Mouse (Mus musculus): ENCODE measurements around the gene Rtf1. TPM values are rescaled to one million over a fixed set of nuclear protein-coding genes. Genes with fewer than 3 reads are reported as not detected.
A peak's percentile ranks its signal among the peaks of the same experiment; 100 is the strongest.
"Not testable (repeated sequence)": the region's sequence is repeated elsewhere in the genome, so short reads cannot be mapped to it uniquely, and the experiment has no call there.

Gene Rtf1
- polyA plus RNA-seq, 1 experiment = 11.6 TPM

DNA sequence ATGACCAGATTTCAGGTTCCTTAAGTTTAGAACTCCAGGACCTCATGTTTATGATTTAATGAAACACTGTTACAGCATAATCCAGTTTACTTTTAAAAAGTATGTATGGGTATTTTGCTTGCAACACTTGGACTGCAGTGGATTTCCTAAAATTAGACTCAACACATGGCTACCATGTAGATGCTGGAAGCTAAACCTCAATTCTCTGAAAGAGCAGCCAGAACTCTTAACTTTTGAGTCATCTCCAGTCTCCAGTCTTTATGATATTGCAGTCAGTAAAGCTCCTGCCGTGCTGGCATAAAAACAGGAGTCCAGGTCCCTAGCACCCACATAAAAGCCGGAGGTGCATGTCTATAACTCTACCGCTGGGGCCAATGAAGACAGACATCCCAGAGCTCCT lies 25.1 kb downstream of the Rtf1 start:
- Histone ChIP-seq H3K4me3 (ENCODE audit: insufficient read depth, low read depth, low read length) (no peak overlapping the region), H3K27ac (replicated peaks; ENCODE audit: low read depth, low read length) (no peak overlapping the region), H3K4me1 (ENCODE audit: control insufficient read depth, insufficient read depth, insufficient read length, low read length) (no peaks in the 10 kb centered on the region)

DNA sequence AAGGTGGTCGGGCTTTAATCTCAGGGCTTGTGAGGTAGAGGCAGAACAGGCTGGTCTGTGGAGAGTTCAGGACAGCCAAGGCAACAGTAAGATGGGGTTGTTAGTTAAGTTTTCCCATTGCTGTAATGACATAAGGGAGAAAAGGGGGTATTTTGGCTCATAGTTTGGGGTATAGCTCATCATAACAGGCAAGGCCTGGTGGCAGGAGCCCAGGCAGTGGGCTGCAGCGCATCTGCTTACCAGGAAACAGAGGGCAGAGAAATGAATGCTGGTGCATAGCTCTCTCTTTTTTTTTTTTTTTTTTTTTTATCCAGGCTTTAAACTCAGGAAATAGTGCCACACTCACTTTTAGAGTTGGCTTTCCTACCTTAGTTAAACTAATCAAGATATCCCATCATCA lies 28.3 kb downstream of the Rtf1 start:
- H3K4me3 ChIP-seq (ENCODE audit: insufficient read depth, low read depth, low read length) = no peak overlapping the region

DNA sequence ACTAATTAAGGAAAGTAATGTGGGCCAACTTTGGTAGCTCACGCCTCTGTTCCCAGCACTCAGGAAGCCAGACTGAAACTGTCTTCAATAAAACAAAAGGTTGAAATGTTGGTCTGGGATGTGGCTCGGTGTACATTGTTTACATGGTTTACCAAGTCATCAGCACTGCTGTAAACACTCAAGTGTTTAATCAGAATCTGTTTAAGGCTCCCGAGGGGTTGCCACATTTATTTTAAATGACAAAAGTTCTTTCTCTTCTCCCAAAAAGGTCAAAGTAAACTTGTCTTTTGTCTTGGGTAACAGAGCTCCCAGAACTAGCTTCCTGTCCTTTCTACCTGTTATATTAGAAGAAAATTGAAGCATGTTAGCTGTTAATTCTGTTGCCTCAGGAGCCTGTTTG lies 32.8 kb downstream of the Rtf1 start:
- no peak overlapping the region for H3K4me3 ChIP-seq (ENCODE audit: insufficient read depth, low read depth, low read length)
- H3K4me1 ChIP-seq (ENCODE audit: control insufficient read depth, insufficient read depth, insufficient read length, low read length) = no peaks in the 10 kb centered on the region
- H3K27ac ChIP-seq (replicated peaks; ENCODE audit: low read depth, low read length) = no peak overlapping the region

More for the DNA sequence above, 28.3 kb downstream of the Rtf1 start:
- Histone ChIP-seq H3K4me1 (ENCODE audit: control insufficient read depth, insufficient read depth, insufficient read length, low read length) (no peaks in the 10 kb centered on the region), H3K27ac (replicated peaks; ENCODE audit: low read depth, low read length) (no peak overlapping the region)

DNA sequence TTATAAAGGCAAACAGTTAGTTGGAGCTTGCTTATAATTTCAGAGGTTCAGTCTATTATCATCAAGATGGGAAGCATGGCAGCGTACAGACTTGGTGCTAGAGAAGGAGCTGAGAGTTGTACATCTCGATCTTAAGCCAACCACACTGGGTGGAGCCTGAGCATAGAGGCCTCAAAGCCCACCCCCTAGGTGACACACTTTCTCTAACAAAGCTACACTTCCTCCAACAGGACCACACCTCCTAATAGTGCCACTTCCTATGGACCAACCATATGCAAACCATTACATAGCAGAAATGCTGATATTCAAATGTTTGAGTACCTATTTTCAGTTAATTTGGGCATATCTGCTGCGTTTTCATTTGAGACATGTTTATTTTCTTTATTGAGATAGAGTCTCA lies 35.1 kb downstream of the Rtf1 start:
- no peaks in the 10 kb centered on the region for H3K4me1 ChIP-seq (ENCODE audit: control insufficient read depth, insufficient read depth, insufficient read length, low read length)

DNA sequence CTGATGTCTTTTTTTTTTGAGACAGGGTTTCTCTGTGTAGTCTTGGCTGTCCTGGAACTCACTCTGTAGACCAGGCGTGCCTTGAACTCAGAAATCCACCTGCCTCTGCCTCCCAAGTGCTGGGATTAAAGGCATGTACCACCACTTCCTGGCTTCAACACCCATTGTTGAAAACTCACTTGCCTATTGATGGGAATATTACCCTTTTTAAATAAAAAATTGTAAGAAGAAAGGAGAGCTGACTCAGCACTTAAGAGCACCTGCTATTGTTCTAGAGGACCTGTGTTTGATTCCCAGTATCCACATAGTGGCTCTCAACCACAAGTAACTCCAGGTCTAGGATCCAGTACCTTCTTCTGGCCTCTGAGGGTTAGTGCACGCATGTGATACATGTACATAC lies 41.0 kb downstream of the Rtf1 start:
- not testable (repeated sequence) for H3K4me3 ChIP-seq (ENCODE audit: insufficient read depth, low read depth, low read length); H3K4me1 ChIP-seq (ENCODE audit: control insufficient read depth, insufficient read depth, insufficient read length, low read length); H3K27ac ChIP-seq (replicated peaks; ENCODE audit: low read depth, low read length)

More for the DNA sequence above, 35.1 kb downstream of the Rtf1 start:
- H3K27ac ChIP-seq (replicated peaks; ENCODE audit: low read depth, low read length) = no peak overlapping the region
- no peak overlapping the region for H3K4me3 ChIP-seq (ENCODE audit: insufficient read depth, low read depth, low read length)

DNA sequence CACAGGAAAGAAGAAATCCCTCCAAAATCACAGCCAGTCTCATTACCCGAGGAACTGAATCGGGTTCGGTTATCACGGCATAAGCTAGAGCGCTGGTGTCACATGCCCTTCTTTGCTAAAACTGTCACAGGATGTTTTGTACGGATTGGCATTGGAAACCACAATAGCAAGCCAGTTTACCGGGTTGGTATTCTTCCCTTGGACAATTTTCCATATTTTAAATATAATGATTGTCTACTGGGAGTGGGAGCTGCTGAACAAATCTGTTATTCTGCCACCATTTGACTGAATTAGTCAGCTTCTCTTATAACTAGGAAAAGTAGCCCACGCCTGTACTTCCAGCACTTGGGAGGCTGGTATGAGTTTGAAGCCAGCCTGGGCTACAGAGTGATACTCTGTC lies 46.2 kb downstream of the Rtf1 start:
- Histone ChIP-seq H3K4me1 (ENCODE audit: control insufficient read depth, insufficient read depth, insufficient read length, low read length) (no peaks in the 10 kb centered on the region), H3K27ac (replicated peaks; ENCODE audit: low read depth, low read length) (no peak overlapping the region), H3K4me3 (ENCODE audit: insufficient read depth, low read depth, low read length) (no peak overlapping the region)

DNA sequence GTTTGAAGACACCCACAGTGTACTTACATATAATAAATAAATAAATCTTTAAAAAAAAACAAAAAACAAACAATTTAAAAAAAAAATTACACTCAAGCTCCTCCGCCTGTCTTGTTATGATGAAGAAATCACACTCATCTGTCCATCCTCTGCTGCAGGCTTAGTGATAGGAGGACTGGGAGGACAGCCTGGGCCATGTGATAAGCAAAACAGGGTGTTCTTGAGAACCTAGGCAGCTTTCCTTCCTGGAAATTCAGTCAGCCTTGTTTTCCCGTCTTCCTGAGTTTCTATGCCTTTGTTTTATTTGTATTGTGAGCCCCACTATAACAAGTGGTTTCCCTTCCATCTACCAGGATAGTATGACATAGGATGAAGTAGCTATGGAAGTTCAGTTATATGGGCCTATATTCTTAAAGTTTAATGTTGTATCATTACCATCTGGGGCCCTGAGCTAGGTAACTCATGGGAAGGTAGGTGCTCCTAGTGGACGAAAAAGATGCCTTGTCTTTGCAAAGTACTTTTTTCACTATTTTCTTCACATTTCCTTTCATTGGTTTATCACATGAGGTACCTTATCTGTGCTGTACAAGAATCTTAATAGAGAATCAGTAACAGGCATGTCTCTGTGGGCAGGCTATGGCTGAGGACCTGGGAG lies 53.0 kb downstream of the Rtf1 start:
- no peak overlapping the region for H3K4me3 ChIP-seq (ENCODE audit: insufficient read depth, low read depth, low read length)
- H3K4me1 ChIP-seq (ENCODE audit: control insufficient read depth, insufficient read depth, insufficient read length, low read length) = no peaks in the 10 kb centered on the region
- H3K27ac ChIP-seq (replicated peaks; ENCODE audit: low read depth, low read length) = no peak overlapping the region

DNA sequence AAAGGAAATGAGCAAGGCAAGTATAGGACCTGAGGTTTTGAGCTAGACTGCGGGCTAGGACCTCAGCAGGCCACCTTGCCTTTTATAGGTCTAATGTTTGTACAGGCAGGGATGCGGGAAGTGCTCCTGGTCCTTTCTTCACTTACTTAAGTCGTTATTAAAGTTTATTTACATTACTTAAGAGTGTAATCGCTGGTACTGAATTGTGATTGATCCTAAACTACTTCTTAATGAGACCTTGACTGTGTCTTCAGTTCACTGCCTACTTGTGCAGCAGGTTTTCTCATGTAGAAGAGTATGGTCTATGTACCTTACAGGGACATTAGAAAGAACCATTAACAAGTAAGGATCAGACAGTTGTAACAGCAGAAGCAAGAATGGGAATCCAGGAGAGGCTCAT lies 55.9 kb downstream of the Rtf1 start:
- H3K27ac ChIP-seq (replicated peaks; ENCODE audit: low read depth, low read length) = no peak overlapping the region
- no peak overlapping the region for H3K4me3 ChIP-seq (ENCODE audit: insufficient read depth, low read depth, low read length)
- no peaks in the 10 kb centered on the region for H3K4me1 ChIP-seq (ENCODE audit: control insufficient read depth, insufficient read depth, insufficient read length, low read length)

DNA sequence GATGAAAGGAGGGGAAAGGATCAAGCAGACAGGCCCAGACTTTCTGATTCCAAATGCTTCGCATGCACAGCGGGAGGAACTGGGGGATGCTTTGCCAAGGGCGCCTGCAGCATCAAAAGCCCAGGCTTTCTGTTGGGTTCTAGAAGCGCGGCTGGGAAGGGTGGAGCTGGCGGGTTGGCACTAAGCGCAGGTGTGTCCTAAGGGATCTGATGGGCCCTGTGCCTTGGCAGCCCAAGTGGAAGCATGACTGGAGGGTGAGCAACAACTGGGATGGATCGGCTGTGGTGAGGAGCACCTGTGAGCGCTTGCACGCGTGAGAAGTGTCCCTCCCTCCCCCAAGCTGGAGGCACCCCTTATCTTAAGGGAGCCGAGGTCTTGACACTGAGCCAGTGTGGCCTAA lies 62.3 kb downstream of the Rtf1 start:
- Histone ChIP-seq H3K27ac (replicated peaks; ENCODE audit: low read depth, low read length) (no peak overlapping the region), H3K4me3 (ENCODE audit: insufficient read depth, low read depth, low read length) (no peak overlapping the region), H3K4me1 (ENCODE audit: control insufficient read depth, insufficient read depth, insufficient read length, low read length) (0 out of 2 replicates have a peak, but pooled peaks cover 6% of the 10 kb centered on the region)

DNA sequence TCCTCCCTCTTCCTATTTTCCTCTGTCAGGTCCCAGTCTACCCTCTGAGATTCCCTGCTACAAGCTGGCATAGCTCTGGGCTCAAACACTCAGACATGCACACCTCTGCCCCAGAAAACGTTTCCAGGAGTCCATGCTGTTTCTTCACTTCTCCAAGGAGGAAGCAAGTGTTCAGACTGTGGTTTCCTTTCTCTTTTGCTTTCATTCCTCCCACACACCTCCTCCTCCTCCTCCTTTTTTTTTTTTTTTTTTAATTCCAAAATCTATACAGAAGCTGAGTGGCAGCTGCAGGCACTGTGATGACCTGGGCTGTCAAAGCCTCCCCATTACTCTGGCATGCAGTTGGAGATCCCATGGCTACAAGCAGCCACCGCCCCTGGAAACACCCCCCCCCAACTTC lies 65.7 kb downstream of the Rtf1 start:
- 0 out of 2 replicates have a peak overlapping the region, but pooled peaks have one; percentile 2 for H3K4me3 ChIP-seq (ENCODE audit: insufficient read depth, low read depth, low read length)
- peaks cover 22% of the 10 kb centered on the region; the same call in 1 of the 2 replicates for H3K4me1 ChIP-seq (ENCODE audit: control insufficient read depth, insufficient read depth, insufficient read length, low read length)
- no peak overlapping the region for H3K27ac ChIP-seq (replicated peaks; ENCODE audit: low read depth, low read length)

DNA sequence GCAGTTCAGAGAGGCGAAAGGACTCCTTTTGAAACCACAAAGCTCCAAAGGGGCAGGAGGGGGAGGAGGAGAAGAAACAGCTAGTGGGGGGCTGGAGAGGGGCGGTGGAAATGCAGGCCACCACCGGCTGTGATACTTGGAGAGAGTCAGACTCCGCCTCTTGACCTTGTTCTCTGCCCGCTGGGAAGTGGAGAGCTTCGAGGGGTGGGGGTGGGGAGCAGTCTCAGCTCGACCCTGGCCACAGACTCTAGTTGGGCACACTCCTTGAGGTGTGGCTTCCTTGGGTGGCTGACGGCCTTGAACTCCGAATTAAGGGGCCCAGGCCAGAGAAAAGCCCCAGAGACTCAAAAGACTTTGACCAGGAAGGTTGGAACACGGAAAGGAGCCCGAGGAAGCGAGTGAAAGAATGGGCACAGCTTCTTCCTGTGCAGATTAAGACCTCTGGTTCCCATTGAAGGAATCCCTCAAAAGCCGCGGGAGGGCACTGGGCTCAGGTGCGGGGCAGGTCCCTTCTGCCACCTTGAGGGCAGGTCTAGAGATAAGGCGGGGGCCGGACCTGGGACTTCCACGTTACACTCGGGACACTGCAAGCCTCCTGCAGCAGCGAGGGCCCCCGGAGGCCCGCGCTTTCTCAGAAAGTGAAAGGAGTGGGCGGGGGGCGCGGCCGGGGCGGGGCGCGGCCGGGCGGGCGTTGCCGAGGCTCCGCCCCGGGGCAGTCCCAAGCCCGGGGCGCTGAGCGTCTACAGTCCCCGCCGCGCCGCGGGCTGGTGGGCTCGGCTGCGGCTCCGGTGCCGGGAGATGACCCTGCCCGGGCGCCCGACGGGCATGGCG lies 66.9 kb downstream of the Rtf1 start, which contains the start of gene Itpka:
Gene Itpka (plus strand): TSS at position 757 of the 831 bp plus-strand sequence.
- peak within 1 kb of the TSS; percentile 7; the same call in 1 of the 2 replicates for H3K27ac ChIP-seq (replicated peaks; ENCODE audit: low read depth, low read length)
- peak within 1 kb of the TSS; percentile 84 for H3K4me3 ChIP-seq (ENCODE audit: insufficient read depth, low read depth, low read length)
- peaks cover 22% of the 10 kb centered on the region; the same call in 1 of the 2 replicates for H3K4me1 ChIP-seq (ENCODE audit: control insufficient read depth, insufficient read depth, insufficient read length, low read length)

DNA sequence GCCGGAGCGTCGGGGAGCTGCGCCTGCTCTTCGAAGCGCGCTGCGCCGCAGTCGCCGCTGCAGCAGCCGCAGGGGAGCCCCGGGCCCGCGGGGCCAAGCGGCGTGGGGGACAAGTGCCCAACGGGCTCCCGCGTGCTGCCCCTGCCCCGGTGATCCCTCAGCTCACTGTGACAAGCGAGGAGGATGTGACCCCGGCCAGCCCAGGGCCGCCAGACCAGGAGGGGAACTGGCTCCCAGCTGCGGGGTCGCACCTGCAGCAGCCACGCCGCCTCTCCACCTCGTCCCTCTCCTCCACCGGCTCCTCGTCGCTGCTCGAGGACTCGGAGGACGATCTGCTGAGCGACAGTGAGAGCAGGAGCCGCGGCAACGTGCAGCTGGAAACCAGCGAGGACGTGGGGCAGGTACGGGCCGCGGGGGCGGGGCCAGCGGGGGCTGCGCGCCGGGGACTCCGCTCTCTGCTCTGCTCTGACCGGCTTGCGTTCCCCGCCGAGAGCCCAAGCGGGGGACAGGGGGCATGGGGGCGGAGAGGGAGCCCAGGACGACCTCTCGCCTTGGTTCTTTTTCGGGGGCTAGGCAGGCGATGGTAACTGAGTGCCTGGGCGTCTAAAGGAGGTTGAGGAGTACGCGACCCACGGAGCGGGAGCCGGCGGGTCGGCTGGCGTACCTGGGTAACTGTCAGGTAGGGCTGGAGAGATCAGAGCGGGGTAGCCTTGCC lies 67.8 kb downstream of the Rtf1 start:
- no peak overlapping the region for H3K27ac ChIP-seq (replicated peaks; ENCODE audit: low read depth, low read length)
- peaks cover 19% of the 10 kb centered on the region; the same call in 1 of the 2 replicates for H3K4me1 ChIP-seq (ENCODE audit: control insufficient read depth, insufficient read depth, insufficient read length, low read length)
- peak overlapping the region; percentile 76 for H3K4me3 ChIP-seq (ENCODE audit: insufficient read depth, low read depth, low read length)

DNA sequence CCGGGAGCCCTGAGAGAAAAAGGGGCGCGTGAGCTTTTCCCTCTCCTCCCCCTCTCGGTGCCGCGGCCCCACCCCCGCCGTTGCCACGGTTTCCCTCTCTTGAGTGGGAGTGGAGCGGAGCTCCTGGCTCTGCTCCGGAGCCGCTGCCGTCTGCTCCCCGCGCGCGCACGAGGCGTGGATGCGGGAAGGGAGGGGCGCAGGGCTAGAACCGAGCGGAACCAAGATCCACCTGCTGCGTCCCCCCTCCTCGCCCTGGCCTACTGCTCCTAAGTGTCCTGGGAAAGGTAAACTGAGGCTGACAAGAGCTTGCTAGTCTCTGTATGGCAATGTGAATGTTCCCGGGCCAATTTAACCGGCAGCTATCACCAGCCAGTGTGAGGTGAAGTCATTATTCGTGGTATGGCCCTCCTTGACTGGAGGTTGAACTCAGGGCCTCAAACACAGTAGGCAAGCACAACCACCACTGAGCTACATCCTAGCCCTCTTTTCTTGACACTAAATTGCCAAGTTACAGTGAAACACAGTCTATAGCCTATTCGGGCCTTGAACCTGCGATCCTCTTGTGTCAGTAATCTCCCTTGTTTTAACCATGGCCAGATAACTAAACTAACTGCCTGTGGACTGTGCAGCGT lies 68.4 kb downstream of the Rtf1 start:
- peaks cover 19% of the 10 kb centered on the region; the same call in 1 of the 2 replicates for H3K4me1 ChIP-seq (ENCODE audit: control insufficient read depth, insufficient read depth, insufficient read length, low read length)
- peak overlapping the region; percentile 76 for H3K4me3 ChIP-seq (ENCODE audit: insufficient read depth, low read depth, low read length)
- H3K27ac ChIP-seq (replicated peaks; ENCODE audit: low read depth, low read length) = no peak overlapping the region

DNA sequence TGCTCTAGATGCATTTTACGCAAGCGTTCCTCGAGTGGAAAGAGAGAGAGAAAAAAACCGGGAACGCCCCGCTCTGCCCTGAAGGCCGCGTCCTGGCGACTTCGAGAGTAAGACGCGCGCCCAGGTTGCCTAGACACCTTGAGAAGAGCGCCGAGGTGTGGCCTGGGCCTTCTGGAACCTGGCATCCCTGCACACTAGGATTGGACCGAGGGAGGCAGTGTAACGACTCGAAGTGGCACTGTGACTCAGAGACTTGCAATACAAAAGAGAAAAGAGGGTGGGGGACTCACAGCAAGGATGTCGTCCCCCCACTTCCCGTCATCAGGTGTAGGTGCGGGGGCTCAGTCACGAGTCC lies 68.9 kb downstream of the Rtf1 start:
- peaks cover 19% of the 10 kb centered on the region; the same call in 1 of the 2 replicates for H3K4me1 ChIP-seq (ENCODE audit: control insufficient read depth, insufficient read depth, insufficient read length, low read length)
- H3K27ac ChIP-seq (replicated peaks; ENCODE audit: low read depth, low read length) = no peak overlapping the region
- peak overlapping the region; percentile 76 for H3K4me3 ChIP-seq (ENCODE audit: insufficient read depth, low read depth, low read length)

All from brown adipose tissue, adult 24 weeks (tissue).